Mouse (Mus musculus): Measurements from ENCODE around the gene Apod. TPM values are rescaled to one million over a fixed set of nuclear protein-coding genes. Genes with fewer than 3 reads are reported as not detected.
A peak's percentile ranks its signal among the peaks of the same experiment; 100 is the strongest.
"Not testable (repeated sequence)": the region's sequence is repeated elsewhere in the genome, so short reads cannot be mapped to it uniquely, and the experiment has no call there.

Apod gene
- total RNA-seq (2021): 100 to 1,000 TPM; 107 to 112 TPM

DNA sequence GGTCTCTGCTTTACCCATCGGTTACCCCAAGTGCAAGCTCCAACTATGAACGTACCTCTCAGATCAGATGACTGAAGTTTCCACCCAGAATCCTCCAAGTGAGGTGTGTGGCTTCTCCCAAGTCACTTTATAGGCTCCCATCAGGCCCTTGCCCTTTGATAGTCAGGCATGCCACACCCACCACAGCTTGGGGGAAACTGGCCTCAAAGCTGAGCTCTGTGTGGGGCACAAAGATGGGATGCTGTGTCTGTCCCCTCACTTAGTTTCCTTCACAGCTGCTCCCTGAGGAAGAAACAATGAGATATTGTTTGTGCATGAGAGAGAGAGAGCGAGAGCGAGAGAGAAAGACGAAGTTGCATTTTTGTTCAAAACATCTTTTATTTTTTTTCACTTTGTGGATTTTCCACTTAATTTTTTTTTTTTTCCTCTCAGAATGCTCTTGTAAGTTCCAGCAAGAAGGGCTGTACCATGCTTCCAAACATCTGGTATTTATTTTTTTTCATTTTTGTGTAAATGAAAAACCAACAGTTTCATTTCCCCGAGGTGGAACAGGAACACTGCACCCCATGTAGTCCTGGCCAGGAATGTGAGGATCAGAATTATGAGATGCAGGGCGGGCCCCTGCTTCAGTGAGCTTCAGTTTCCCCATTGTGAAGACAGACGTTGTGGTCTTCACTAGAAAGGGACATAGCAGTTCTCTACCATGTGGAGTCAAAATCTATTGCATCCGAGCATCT is at the start of gene Apod:
TSS of gene Apod (minus strand) at position 312 of the 737 bp plus-strand sequence.
- DNase-seq (ENCODE audit: extremely low spot score in 1 of 2, low spot score in 1 of 2): no peak

DNA sequence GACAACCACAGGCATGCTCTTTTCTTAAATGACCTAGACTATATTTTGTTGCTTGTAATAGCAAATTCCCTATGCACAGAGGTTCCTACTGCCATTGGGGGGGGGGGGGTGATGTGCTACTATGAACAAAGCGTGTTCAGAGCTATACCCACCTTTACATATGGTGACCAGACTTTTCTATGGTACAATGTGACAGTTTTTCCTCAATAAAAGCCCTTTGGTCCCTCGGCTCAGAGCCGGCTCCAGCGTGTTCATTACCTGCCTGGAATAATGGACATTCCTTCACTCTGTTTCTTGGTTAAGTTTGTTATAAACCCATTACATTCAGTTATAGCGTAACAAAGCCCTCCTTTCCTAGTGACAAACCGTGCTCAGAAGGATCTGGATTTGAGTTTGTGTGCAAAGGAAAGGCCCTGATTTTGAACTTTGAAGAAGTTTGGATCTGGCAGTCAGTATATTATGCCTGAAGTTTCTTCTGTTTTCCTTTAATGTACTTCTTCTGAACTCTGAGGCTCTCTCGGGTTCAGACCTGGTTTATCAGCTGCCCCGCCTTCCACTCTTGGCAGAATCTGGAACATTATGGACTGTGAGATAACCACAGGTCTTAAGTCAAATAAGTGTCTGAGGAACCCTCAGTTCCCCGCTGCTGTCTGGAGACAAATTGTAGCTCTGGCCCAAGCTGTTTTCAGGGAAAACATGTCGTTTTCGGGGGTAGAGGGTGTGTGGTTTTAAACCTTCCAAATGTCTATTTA is 49.3 kb upstream of the Apod start:
- no peak for DNase-seq (ENCODE audit: extremely low spot score in 1 of 2, low spot score in 1 of 2)

GRCm38 (mm10) chr16:31359542-31359941 is 44.9 kb upstream of the Apod start:
- no peak for DNase-seq (ENCODE audit: extremely low spot score in 1 of 2, low spot score in 1 of 2)

DNA sequence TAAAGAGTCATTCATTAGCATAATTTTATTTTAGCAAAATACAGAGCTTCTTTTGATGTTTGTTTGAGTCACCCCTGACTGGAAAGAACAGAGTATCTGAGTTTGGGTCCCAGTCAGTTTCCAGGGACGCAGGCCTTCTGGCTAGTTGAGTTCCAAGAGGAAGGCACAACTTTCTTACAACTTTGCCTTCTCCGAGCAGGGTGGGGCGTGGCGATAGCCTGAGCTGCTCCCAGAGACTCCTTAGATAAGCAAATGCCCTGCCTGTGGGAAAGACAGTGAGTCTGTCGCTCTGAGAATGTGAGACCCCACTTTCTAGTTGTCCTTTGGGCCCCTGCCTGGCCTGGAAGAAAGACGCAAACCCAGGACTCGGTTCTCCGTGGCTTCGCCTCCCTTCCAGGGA is 44.4 kb upstream of the Apod start:
- no peak for DNase-seq (ENCODE audit: extremely low spot score in 1 of 2, low spot score in 1 of 2)

GRCm38 (mm10) chr16:31358576-31358975 is 44.0 kb upstream of the Apod start:
- no peak for DNase-seq (ENCODE audit: extremely low spot score in 1 of 2, low spot score in 1 of 2)

DNA sequence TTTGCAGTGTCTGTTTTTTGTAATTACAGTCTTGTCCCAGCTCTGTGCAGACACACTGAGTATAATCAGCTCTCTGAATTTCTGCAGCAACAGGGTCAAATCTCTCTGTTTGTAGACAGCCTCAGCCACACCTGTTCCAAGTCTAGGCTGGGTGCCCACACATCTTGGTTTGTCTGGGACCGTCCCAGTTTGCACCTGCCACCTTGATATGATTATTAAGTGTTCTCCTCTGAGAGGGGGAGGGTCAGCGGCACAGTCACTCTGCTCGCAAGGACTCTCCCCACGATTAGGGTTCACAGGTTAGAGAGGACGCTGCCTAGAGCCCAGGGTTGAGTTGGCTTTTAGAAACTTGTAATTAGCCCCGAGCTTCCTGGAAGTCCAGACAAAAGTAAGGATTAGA is 41.3 kb upstream of the Apod start:
- DNase-seq (ENCODE audit: extremely low spot score in 1 of 2, low spot score in 1 of 2): no peak

DNA sequence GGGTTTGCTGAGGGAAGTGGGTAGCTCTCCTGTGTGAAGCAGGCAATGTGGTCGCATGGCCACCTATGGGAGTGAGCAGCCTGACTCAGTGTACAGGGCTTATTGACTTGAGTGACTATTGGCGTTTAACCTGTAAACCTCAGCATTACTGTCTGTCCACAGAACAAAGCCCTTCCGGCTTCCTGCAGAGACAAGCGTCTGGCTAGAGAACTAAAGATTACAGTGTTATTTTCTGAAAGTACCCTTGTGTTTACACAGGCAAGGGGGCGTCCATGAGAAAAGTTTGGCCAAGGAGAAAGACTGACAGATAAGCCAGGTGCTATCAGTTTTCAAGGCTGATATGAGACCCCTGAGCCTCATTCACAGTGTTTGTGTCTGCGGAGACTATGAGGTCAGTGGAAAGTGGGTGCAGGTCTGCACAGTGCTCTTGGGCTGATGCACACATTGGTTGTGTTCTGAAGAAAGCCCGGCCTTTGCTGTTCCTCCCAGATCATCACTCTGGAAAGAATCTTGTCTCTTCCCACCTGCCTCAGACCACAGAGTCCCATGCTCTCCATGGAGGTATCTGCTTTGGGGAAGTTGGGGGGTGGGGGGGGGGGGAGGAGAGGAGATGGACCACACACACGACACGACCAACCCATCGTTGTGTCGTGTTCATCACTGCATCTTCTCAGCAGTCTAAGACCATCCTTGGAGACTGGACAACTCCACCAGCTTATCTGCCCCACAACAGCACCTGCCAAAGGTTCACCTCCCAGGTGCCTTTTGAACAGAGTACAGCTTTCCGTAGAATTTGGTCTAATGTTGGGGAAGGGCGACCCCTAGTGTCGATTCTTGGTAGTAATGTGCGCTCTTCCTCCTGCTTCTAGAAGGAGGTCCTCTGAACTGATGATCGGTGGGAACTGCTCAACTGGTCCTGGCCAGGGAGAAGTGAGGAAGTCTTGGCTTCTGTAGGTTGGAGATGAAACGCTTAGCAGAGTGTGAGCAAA is 40.0 kb upstream of the Apod start:
- DNase-seq (ENCODE audit: extremely low spot score in 1 of 2, low spot score in 1 of 2): peak; percentile 75 to 87

DNA sequence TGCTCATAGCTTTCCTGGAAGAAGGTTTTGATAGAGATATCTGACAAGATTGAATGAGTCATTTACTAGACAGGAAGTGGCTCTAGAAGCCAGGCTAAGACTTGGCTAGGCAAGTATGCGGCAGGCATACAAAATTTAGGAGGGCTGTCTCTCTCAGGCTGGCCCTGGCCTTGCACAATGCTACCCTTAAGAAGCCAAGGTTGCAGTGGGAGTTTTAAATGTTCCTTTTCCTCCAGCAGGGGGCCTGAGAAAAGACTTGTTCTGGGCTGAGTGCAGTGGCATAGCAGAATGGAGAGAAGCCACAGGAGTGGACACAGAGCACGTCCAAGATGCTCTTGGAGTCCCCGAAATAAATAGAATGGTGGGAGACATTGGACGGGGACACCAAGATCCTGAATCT is 38.4 kb upstream of the Apod start:
- DNase-seq (ENCODE audit: extremely low spot score in 1 of 2, low spot score in 1 of 2): no peak

GRCm38 (mm10) chr16:31347581-31347980 is 33.0 kb upstream of the Apod start:
- DNase-seq (ENCODE audit: extremely low spot score in 1 of 2, low spot score in 1 of 2): peak; percentile 31 to 67

- DNase-seq (ENCODE audit: extremely low spot score in 1 of 2, low spot score in 1 of 2): no peak
Measured at GRCm38 (mm10) chr16:31342966-31343365, 28.4 kb upstream of the Apod start.

- DNase-seq (ENCODE audit: extremely low spot score in 1 of 2, low spot score in 1 of 2): no peak
Measured at GRCm38 (mm10) chr16:31342556-31342955, 27.9 kb upstream of the Apod start.

DNA sequence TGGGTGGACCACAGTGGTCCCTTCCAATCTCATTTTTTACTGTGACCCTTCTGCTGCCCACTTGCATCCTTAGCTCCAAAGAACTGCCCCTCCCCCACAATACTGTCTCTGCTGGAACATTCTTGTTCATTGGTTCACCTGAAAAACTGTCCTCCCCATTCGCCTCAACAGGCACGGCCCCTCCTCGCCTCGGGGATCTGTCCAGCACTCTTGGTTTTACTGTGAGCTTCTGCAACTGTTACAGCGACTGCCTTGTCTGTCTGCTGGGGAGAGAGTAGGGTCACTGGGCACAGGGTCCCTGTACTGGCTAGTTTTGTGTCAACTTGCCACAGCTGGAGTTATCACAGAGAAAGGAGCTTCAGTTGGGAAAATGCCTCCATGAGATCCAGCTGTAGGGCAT is 24.7 kb upstream of the Apod start:
- no peak for DNase-seq (ENCODE audit: extremely low spot score in 1 of 2, low spot score in 1 of 2)

DNA sequence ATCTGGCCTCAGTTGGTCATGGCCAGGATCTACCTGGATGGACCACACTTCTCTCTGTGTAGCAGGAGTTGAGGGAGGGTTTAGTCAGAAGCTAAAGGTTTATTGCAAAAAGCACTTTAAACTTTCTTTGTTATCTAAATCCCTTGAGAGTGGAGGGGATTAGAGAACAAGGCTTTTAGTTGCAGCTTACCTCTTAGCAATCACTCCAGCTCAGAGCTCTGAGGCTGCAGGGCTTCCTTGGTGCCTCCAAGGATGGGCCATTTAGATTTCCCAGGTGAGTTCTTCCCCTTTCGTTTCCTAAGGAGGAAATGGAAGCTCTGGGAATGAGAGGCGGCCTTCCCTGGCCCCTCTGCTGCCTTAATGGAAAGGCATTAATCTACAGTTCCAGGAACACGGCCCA is 23.3 kb upstream of the Apod start:
- DNase-seq (ENCODE audit: extremely low spot score in 1 of 2, low spot score in 1 of 2): no peak

DNA sequence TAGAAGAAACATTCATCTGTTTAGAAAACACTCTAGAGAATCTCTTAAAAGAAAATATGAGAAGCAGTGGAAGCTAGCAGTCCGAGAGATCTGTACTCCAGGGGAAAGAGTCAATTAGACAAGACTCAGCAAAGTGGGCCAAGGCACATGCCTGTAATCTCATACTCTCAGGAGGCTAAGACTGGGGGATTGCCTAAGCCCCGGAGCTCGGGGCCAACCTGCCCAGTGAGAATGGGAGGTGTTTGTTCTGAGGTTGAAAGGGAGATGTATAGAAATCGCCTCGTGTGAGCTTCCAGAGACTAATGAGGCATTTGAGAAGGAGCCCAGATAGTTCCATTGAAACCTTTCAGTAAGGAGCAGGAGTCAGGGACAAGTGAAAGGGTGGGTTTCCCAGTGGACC is 20.2 kb upstream of the Apod start:
- DNase-seq (ENCODE audit: extremely low spot score in 1 of 2, low spot score in 1 of 2): no peak

DNA sequence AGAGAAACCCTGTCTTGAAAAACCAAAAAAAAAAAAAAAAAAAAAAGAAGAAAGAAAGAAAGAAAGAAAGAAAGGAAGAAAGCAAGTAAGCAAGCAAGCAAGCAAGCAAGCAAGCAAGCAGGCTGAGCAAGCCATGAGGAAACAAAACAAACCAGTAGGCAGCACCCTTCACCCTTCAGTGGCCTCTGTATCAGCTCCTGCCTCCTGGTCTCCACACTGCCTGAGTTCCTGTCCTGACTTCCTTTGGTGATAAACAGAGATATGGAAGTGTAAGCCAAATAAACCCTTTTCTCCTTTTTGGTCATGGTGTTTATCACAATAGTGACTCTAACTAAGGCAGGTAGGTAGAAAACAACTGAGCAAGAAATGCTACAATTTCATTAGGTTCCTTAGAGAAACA is 18.0 kb upstream of the Apod start:
- no peak for DNase-seq (ENCODE audit: extremely low spot score in 1 of 2, low spot score in 1 of 2)

DNA sequence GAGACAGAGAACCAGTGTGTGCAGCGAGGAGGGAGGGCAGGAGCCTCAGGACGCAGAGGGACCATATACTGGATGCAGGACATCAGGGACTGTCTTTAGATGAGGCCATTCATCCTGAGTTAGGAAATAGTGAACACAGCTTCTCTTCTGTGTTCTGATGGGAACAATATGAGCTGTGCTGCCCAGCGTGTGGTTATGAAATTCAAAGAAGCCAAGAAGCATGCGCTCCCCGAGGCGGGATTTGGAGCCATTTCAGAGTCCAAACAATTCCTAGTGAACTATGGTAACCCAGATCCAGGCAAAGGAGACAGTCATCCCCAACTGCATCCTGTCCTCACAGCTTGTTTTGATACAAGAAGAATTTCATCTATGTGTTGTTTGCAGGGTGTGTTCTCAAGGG is 16.4 kb upstream of the Apod start:
- DNase-seq (ENCODE audit: extremely low spot score in 1 of 2, low spot score in 1 of 2): not testable (repeated sequence)

DNA sequence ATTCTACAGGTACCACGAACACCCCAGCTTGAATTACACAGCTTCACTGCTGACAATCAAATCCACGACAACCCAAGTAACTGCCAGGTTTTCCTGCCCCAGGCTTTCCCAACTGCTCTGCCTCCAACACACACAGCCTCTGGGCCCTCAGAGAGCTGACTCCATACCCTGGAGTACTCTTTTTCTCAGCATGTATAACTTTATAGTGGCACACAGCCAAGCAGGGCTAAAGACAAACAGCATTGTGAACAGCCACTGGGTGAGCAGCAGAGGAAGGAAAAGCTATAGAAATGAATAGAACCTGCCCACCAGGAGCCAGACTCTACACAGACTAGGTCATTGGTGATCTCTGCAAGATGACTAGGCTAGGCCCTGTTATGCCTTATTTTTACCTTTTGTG is 15.1 kb upstream of the Apod start:
- DNase-seq (ENCODE audit: extremely low spot score in 1 of 2, low spot score in 1 of 2): no peak

- DNase-seq (ENCODE audit: extremely low spot score in 1 of 2, low spot score in 1 of 2): no peak
Measured at GRCm38 (mm10) chr16:31327891-31328290, 13.3 kb upstream of the Apod start.

GRCm38 (mm10) chr16:31327430-31327829 is 12.8 kb upstream of the Apod start:
- no peak for DNase-seq (ENCODE audit: extremely low spot score in 1 of 2, low spot score in 1 of 2)

- no peak for DNase-seq (ENCODE audit: extremely low spot score in 1 of 2, low spot score in 1 of 2)
Measured at GRCm38 (mm10) chr16:31326679-31327078, 12.1 kb upstream of the Apod start.

- no peak for DNase-seq (ENCODE audit: extremely low spot score in 1 of 2, low spot score in 1 of 2)
Measured at GRCm38 (mm10) chr16:31325966-31326365, 11.4 kb upstream of the Apod start.
